Mouse (Mus musculus) right cerebral cortex, adult 18-20 months (tissue): ENCODE measurements at regions not wholly inside any gene's neighbourhood (a gene's known extent, or its start where the extent isn't known, plus 50 kb on each side); places are given as distances from the start of the nearest gene placed in this dataset.

ENCODE experiments used
- DNase-seq: peaks from one replicate; pipeline ENCODE4 v3.0.0; 2022; ENCODE audit warnings: mixed read lengths

GRCm38 (mm10) chr9:51379589-51379988 is 50.9 kb upstream of the 1810046K07Rik start:
- no peak for DNase-seq

DNA sequence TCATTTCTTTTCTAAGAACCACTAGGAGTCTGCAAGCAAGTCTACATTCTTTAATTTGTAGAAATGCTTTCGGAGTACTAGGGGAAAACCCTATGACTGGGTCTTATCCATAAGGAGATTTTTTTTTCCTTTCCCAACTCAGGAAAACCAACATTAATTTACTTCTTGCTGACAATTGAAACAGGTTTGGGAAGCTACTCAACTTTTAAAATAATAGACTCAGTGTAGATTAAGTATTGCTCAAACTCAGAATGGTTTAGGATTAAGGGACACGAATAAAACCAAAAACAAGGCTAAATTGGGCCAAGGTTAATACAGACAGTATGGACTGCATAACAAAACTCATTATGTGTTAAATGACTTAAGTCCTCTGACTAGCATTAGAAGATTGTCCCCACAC is 65.2 kb upstream of the 1810046K07Rik start:
- no peak for DNase-seq

DNA sequence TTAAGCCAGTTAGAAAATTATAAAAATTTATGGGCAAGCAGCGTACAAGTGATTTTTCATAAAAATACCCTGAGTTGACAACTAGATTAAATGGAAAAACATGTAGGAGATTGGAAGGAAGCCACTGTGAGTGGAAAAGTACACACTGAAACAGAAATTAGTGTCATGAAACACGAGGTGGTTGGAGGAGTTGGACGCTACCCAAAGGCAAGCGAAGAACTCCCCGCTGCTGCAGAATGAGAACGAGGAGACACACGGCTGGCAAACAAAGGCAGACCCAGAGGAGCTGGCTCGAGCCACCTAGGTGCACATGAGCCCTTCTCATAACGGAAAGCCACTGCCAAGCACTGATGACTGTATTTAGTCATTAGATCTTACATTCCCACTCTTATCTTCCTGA is 65.7 kb upstream of the 1810046K07Rik start:
- peak; percentile 75 for DNase-seq

GRCm38 (mm10) chr9:51396801-51397200 is 68.1 kb upstream of the 1810046K07Rik start:
- DNase-seq = no peak

DNA sequence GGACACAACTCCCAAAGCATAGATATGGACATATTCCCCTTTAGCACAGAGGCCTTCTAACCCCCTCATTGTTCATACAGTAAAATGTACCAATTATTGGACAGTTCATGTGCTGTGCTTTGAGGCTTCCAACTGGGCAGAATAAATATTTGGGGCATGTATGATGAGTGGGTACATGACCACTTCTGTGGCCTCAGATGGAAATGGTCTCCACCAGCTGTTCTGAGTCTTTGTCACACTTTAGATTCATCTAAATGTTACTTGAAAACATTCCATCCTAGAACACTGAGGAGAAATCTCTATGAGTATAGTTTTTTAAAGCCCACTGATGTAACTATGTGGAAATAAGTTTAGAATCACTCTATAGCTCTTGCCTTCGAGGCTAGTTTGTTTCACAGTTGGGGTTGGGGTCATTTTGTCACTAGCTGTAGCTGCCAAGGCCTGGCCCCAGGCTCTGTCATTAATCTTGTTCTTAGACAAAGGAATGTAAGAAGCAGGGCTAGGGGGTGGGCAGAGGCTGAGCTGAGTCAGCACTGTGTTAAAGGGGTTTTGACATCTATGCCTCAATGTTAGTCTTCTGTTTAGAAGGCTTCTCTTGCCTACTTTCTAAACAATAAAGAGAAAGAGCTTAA is 69.0 kb upstream of the 1810046K07Rik start:
- no peak for DNase-seq

DNA sequence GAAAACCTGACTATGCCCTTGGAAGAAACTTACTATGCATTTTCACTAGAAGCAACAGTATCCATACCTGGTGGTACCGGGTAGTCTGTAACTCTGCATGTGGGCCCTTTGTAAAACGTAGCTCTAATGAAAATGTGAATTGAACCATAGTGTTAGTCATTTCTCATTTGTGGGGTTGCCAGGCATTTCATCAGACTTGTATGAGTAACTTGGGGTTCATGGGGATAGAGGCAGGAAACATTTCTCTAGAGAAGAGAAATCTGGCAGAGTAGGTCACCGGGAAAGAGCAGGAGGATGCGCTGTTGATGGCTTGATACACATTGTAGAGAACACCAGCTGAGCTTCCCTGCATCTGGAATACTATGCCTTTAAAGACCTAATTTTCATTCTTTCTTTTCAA is 70.2 kb upstream of the 1810046K07Rik start:
- DNase-seq = no peak

GRCm38 (mm10) chr9:51399356-51399755 is 70.6 kb upstream of the 1810046K07Rik start:
- no peak for DNase-seq

DNA sequence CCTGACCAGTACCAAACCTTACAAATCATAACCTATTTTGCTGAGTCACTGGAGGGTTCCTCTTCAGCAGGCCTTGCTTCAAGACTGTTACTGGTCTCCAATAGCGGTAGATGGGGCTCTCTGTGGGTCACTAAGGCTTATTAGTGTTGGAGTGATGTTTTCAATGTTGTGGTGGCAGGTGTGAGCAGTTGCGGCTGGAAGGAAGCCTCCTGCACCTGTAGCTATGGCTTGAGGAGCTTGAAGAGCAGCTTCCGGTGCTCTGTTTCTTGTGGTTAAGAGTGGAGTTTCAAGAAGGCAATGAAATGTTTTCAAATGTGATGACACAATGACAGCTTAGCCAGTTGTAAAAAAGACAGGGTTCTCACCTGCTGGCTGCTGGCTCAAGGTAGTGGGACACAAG is 73.1 kb upstream of the 1810046K07Rik start:
- no peak for DNase-seq

DNA sequence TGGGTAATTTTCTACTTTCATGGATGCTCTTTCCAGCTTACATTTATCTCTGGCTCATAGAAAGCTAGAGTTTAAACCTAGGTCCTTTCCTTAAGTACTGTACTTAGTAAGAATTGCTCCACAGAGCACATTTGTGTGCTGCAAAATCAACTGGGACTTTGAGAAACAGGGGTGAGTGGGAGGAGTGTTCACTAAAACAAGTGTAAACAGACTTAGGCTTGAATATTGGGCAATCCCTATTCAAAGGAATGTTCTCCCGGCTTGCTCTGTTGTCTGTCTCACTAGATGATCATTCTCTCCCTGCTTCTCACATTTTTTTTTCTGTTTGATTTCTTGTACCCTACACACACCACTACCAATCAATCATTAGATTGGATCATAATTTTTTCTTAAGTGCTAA is 79.3 kb upstream of the 1810046K07Rik start:
- DNase-seq = peak; percentile 7

GRCm38 (mm10) chr9:51418923-51419482 is 90.3 kb upstream of the 1810046K07Rik start:
- no peak for DNase-seq

DNA sequence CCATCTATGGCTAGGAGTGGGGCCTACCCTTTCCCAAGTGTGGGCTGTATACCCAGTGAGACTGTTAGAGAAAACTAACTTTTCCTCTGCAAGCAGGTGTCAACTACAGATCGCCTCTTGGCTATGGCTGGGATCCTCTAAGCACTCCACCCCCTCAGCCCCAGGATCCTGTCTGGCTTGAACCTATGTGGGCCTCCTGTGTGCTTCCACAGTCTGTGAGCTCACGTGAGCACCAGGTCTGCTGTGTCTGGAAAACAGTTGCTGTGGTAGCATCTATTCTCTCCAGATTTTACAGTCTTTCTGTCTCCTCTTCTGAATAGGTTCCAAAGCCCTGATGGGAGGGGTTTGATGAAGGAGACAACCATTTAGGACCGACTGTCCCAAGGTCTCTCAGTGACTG is 93.8 kb upstream of the 1810046K07Rik start:
- DNase-seq = no peak

- DNase-seq = peak; percentile 68
Observed at GRCm38 (mm10) chr9:51423341-51423740, 94.6 kb upstream of the 1810046K07Rik start.

- no peak for DNase-seq
Observed at GRCm38 (mm10) chr9:51430426-51430825, 101.7 kb upstream of the 1810046K07Rik start.

- DNase-seq = no peak
Observed at GRCm38 (mm10) chr9:51437130-51437529, 108.4 kb upstream of the 1810046K07Rik start.

- DNase-seq = peak; percentile 80
Observed at GRCm38 (mm10) chr9:51441773-51442381, 113.2 kb upstream of the 1810046K07Rik start.

DNA sequence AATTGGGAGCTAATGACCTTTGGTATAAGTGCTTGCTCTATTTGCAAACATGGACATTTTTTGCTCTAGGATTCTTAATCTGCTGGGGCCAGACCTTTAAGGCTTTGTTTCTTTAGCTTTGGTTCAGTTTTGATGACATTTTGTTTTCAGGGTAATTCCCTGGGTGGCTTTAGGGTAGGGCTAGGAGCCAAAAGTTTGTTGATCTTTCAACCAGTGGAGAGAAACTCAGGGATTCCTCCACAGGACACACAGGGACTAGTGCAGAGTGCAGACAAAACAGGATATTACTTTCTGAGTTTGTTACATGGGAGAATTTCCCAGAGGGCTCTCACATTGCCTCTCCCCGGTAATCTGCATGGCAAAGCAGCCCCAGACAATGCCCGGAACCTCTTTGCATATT is 127.0 kb upstream of the 1810046K07Rik start:
- DNase-seq = no peak

- no peak for DNase-seq
Observed at GRCm38 (mm10) chr9:51462463-51463024, 133.8 kb upstream of the 1810046K07Rik start.

DNA sequence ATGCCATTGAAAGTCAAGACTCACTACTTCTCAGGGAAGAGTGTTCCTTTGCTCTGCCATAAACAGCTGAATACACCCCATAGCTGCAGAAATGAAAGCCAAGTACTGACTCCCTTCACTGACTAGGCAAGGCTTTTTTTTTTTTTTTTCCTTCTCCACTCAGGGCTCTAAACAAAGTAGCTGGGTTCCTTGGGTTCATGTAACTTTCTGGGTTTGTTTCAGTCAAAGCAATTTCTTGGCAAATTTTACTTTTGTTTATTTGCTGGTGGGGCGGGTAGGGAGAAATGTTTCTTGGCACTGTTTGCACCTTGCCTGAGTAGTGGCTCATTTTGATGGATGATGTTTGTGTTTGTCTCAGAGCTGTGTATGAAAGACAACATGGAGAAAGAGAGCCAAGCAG is 141.3 kb upstream of the 1810046K07Rik start:
- no peak for DNase-seq

GRCm38 (mm10) chr9:51476511-51477056 is 147.9 kb upstream of the 1810046K07Rik start:
- no peak for DNase-seq

DNA sequence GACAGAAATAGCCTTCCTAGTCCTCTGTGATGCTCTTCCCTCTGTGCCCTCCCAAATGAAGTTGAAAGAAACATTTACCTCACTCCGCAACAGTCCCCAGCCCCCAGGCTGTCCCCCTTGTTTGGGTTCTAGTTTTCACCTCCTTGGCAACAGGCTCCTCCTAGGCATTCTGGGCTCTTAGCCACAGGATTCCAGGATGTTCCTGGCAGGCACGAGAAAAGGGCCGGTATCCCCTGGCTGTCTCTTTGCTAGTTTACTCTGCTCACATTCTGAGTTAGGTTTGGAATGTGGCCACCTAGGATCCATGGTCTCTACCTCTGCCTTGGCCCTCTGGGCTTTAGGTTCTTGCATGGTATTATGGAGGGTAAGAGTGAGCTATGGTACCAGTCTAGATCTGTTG is 159.1 kb upstream of the 1810046K07Rik start:
- no peak for DNase-seq

DNA sequence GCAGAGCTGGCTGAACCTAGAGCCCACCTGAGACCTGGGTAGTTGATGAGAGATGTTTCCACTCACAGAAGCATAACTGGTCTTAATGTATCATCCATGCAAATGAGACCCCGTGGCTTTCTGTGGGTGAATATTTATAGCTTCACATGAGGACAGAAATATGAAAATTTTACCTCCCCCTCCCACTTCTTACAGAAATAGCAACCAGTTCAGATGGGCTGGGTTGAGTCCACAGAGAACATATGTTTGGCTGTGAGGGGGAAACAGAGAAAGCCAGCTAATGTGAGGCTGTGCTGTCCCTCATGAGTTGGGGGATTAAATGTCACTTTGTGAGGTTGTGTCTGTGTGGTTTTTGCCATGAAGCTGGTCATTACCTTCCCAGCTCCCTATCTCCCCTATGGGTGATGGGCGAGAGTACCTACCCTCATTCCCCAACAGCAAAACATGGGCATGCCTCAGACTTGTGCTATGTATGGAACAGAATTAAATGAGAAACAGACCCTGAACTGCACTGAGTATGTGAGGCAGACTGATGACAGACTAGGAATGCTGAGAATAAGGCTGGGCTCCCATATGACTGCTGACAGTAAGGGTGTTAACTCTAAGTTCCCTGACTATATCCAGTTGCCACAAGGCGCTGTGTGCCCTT is 178.7 kb upstream of the 1810046K07Rik start:
- no peak for DNase-seq

DNA sequence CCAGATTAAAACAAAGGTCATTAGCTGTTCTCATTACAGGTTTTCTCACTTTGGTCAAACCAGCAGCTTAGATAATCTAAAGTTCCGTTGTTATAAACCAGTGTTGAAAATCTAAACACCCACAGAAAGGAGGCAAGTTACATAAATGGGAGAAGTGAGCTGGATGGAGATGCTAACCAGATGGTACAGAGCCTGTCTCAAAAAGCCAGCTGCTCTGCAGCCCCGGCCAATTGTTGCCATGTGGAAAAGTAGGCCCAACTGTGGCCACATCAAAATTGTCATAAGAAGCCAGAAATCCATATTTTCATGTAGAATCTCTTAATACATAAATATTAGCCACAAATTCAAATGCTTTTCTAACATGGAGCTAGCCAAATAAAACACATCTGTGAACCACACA is 188.9 kb upstream of the 1810046K07Rik start:
- DNase-seq = peak; percentile 59

DNA sequence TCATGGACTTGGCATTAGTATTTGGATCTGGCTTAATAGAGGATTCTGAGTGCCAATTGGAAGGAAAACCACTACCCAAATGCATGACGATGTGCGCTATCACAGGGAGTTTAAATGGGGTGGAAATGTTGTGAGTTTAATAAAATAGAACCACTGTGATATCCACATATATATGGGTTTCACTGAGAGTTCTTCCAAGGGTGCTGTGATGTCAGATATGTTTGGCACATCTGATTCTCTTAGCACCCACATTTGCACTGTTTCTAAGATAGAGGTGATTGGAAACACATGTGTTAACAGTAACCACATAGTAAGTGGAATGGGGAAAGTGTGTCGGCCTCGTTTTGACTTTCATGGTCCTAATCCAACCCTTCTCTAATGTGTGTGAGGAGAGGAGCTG is 189.7 kb upstream of the 1810046K07Rik start:
- no peak for DNase-seq
